Mouse (Mus musculus) adrenal gland, adult (tissue): ENCODE measurements around the gene Arxes1.
"Not testable (repeated sequence)": the region's sequence is repeated elsewhere in the genome, so short reads cannot be mapped to it uniquely, and the experiment has no call there.

ENCODE experiments used
- DNase-seq, 2 experiments: peaks; one replicate each; pipeline ENCODE4 v3.0.0; 2022 to 2023; ENCODE audit warnings: low spot score in 1 of 2; ENCODE audit not compliant: inconsistent age in 2 of 2

Arxes1 gene

GRCm38 (mm10) chrX:136032799-136033763, at the start of gene Arxes1:
Gene Arxes1 (plus strand): TSS chrX:136033367.
- peak in 1 of 2 experiments; percentile 62 for DNase-seq

- no peak for DNase-seq
Observed at GRCm38 (mm10) chrX:135984539-135985260, 48.5 kb upstream of the Arxes1 start.

DNA sequence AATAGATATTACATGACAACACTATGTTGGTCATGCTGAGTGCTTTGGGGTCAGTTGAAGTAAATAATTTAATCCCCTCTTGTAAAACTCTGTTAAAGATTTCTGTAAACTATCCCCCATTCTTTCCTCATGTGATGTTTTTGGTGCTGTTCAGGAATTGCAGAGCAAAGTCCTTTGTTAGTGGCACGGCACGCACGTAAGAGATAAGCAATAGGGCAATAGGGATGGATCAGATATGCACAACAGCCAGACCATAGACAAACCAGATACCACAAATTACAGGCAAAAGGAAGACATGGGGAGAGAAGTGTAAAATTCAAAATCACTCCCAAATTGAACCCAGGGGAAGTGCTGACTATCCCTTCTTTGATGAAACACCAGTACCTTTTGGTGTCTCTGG, 46.9 kb upstream of the Arxes1 start:
- DNase-seq: no peak

DNA sequence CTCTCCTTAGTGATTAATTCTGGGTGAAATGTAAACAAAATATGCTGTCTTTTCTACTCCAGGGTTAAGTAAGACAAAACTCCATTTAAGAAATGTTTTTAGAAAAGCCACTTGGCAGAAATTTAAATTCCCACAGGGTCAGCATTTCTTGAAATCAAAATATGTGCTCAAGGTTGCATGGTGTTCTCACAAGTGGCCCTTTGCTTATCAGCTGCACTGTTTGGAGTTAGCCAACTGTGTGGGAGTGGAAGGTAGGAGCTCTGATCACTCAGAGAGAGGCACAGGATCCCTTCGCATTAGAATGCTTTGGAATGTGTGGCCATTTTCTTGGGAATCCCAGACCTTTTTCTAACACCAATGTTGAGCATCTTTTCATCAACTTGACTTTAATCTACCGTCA, 42.5 kb upstream of the Arxes1 start:
- DNase-seq: no peak

- DNase-seq: not testable (repeated sequence)
Observed at GRCm38 (mm10) chrX:135993192-135993594, 40.0 kb upstream of the Arxes1 start.

- DNase-seq: not testable (repeated sequence)
Observed at GRCm38 (mm10) chrX:135993664-135994119, 39.5 kb upstream of the Arxes1 start, which contains the start of gene Arxes2. Gene Arxes2 (plus strand): TSS chrX:135993824.

DNA sequence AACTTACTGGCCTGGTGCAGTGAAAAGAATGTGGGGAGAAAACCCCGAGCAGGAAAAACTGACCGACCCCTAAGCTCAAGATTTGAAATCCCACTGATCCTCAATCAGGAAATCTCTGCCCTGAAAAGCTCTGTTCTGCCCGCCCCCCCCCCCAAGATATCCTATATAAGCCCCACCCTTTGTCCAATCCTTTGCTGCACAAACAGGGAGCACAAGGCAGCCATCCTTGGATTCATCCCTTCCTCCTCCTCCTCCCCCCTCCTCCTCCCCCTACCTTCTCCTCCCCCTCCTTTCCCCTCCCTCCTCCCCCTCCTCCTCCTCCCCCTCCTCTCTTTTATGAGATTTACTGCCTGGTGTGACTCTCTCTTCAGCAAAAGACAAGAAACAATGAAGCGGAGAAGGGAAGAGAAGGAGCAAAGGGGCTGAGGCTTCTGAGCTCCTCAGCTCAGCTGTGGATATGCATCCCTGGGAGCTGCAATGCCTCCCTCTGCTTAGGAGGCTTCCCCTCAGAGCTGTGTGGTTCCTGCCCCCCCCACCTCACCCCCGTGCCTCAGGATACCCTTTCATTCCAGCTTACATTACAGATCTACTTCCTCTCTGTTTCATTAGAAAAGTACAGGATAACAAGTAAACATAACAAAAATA, 25.8 kb upstream of the Arxes1 start:
- DNase-seq: no peak

DNA sequence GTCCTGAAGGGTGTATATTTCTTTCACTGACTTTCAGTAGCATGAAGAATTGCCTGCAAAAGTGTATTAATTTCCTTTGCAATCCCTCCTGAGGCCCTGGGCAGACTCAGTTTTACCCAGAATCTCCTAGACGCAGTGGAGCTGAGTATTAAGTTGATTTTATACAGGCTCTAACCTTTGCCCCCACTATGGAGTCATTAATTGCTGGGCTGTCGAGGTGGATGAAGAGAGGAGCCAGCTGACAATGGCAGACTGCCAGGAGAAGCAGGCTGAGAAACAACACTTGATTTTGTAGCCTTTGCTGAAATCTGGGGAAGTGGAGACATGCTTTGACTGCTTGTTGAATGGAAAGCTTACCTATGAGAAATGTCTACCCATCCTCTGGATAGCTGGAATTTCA, 18.8 kb upstream of the Arxes1 start:
- peak in 1 of 2 experiments; percentile 49 for DNase-seq

- no peak for DNase-seq
Observed at GRCm38 (mm10) chrX:136030331-136030730, 2.8 kb upstream of the Arxes1 start.

DNA sequence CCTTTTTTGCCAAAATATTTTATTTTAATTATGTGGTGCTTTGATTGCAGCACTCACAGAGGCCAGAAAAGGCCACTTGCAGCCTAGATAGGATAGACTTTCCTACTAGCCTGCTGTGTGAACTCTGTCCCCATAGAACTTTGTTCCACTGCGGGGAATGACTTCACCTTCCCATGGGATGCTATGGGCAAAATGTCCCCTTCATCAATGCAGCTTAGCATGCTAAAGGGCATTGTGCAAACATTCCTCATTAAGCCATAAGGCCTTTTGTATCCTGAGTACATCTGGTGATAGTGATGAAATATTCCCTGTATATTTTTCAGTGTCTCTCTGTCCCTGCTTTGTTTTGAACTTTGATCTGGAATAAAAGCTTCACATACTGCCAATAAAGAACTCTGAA, 10.6 kb downstream of the Arxes1 start:
- DNase-seq: peak in 1 of 2 experiments; percentile 22

DNA sequence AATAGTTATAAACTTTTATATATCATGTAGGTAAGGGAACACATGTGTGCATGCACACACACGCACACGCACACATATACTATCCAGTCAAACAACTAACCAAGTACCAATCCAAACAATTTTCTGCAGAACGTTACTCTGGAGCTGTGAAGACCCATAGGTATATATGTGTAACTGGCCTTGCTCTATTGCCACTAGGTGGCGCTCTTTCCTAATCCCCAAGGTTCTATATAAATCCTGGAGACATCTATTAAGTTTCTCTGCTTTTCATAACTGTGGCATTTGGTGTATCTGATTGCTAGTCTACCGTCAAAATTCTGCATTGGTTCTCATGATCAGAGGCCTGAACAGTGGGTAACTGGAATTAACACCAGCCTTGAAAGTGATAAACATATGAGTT, 14.4 kb downstream of the Arxes1 start:
- peak; percentile 29 to 77 for DNase-seq

DNA sequence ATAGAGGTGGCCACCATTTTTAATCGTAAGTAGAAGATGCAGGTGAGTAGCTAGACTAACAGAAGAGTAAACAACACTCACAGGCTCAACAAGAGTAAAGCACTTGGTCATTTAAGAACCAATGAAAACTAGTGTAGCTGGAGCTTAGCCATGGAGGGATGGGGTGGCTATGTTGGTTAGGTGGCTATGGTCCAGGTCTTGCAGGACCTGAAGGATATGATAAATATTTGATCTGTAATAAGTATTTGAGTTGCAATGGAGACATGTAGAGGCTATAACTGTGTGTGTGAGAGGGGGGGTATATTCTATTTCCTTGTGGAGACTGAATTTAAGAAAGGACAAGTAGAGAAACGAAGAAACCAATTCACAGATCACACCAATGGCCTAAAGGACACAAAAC, 18.1 kb downstream of the Arxes1 start:
- no peak for DNase-seq

GRCm38 (mm10) chrX:136060698-136061097, 27.5 kb downstream of the Arxes1 start:
- no peak for DNase-seq

DNA sequence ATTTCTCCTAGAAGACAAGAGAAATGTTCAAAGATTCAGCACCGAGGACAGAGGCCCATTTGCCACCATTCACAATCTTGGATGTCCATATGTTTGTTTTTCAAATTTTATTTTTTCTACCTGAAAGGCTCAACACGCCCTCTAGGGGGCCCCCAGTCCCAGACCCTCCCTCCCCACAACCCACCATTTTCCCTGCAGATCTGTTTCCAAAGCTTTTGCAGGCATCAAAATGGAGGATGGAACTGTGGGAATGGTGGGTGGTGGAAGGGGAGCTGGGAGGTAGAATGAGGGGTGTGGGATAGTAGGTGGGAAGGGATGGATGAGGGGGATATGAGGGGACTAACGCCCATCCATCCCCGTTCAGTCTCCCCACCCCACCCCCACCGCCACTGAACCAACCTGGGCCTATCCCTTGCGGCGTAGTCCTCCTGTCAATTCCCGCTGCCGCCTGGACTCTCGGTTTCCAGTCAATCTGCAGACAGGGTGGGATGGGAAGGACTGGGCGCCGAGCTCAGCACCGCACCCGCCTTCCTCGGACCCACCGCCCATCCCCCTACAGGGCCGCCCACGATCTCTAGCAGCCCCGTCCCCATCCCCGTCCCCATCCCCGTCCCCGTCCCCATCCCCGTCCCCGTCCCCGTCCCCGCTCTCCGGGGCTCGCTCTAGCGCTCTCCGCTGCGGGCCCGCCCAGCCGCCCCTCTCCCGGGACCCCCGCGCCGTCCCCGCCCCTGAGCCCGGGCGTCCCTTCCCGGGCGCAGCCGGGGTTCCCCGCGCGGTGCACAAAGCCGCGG, 34.2 kb downstream of the Arxes1 start:
- peak in 1 of 2 experiments; percentile 2 for DNase-seq

GRCm38 (mm10) chrX:136068020-136068419, 34.9 kb downstream of the Arxes1 start, which contains the start of gene Bex2:
Gene Bex2 (minus strand): TSS chrX:136068236.
- DNase-seq: peak; percentile 6 to 22
